Mouse (Mus musculus) spleen, adult 2 months (tissue): ENCODE data around the gene Cdh5.

Experiments used
- CTCF ChIP-seq: fragments of 200-500 bp; IDR thresholded peaks from 2 replicates; pipeline ENCODE4 v1.5.1; 2011; ENCODE audit warnings: mild to moderate bottlenecking, inconsistent platforms; ENCODE audit not compliant: insufficient read depth, insufficient read length, insufficient replicate concordance; ENCODE audit errors: extremely low read depth
- POLR2A ChIP-seq: fragments of 200-500 bp; IDR thresholded peaks from 2 replicates; pipeline ENCODE4 v1.6.1; 2011; ENCODE audit warnings: low read depth, low read length, inconsistent platforms

GRCm38 (mm10) chr8:104134521-104134920, 33.1 kb downstream of the Cdh5 start:
- no peak for TF ChIP-seq CTCF
- no peak for TF ChIP-seq POLR2A
